Mouse (Mus musculus) B cell, adult 62 days (primary cell): Measurements from ENCODE around the gene Gm7347. TPM values are rescaled to one million over a fixed set of nuclear protein-coding genes. Genes with fewer than 3 reads are reported as not detected.

Source experiments
- total RNA-seq: library from RNA; stranded (reverse); gene quantifications from 4 replicates; pipeline ENCODE4 v1.2.4, GENCODE M21; 2023

Gm7347 gene
- not detected in 4 replicates for total RNA-seq

GRCm38 (mm10) chr5:26058481-26058880 is at the start of gene Gm7347:
TSS of gene Gm7347 (minus strand) at chr5:26058581.

GRCm38 (mm10) chr5:26105262-26105661 is 46.9 kb upstream of the Gm7347 start, which contains the start of gene 5031410I06Rik:
TSS of gene 5031410I06Rik (minus strand) at chr5:26105362.

GRCm38 (mm10) chr5:26089191-26089590 is 30.8 kb upstream of the Gm7347 start, which contains the start of gene Gm10471:
TSS of gene Gm10471 (minus strand) at chr5:26089291.

DNA sequence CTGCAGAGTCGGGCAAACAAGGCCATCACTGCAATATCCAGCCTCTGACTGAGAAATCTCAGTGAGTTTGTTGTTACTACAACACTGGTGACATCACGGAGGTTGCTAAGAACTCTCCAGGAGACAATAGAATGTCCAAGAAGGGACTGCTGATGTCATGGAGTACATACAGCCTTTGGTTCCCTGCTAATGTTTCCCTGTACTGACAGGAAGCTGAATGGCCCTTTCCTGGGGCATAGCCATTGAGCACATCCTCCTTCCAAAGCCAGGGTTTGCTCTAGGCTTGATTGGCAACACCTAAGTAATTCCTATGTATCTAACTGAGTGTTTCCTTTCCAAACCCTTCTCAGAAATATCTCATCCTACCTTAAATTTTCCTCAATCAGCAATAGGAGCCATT is 18.9 kb downstream of the Gm7347 start, which contains the start of gene Speer4a:
TSS of gene Speer4a (minus strand) at position 101 of the 400 bp plus-strand sequence.

DNA sequence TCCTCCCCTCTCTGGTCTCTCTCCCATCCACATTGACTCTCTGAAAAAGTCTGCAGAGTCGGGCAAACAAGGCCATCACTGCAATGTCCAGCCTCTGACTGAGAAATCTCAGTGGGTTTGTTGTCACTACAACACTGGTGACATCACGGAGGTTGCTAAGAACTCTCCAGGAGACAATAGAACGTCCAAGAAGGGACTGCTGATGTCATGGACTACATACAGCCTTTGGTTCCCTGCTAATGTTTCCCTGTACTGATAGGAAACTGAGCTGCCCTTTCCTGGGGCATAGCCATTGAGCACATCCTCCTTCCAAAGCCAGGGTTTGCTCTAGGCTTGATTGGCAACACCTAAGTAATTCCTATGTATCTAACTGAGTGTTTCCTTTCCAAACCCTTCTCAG is 35.6 kb downstream of the Gm7347 start, which contains the start of gene Gm5862:
TSS of gene Gm5862 (minus strand) at position 101 of the 400 bp plus-strand sequence.

DNA sequence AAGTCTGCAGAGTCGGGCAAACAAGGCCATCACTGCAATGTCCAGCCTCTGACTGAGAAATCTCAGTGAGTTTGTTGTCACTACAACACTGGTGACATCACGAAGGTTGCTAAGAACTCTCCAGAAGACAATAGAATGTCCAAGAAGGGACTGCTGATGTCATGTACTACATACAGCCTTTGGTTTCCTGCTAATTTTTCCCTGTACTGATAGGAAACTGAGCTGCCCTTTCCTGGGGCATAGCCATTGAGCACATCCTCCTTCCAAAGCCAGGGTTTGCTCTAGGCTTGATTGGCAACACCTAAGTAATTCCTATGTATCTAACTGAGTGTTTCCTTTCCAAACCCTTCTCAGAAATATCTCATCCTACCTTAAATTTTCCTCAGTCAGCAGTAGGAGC is 53.7 kb downstream of the Gm7347 start, which contains the start of gene Gm1979:
TSS of gene Gm1979 (minus strand) at position 101 of the 400 bp plus-strand sequence.

Other genes with a start within 250 kb of the Gm7347 start
- gene Gm21663, start 116.2 kb downstream of the Gm7347 start, total RNA-seq, result not detected in 4 replicates
- gene Gm21671, start 104.2 kb downstream of the Gm7347 start, total RNA-seq, result not detected in 4 replicates
- not detected in 4 replicates for gene Gm21680, start 85.9 kb downstream of the Gm7347 start, total RNA-seq
- gene Gm21698, start 69.9 kb downstream of the Gm7347 start, total RNA-seq, result not detected in 4 replicates
- gene Gm1979, start 53.8 kb downstream of the Gm7347 start, total RNA-seq, result not detected in 4 replicates
- gene Gm5862, start 35.7 kb downstream of the Gm7347 start, total RNA-seq, result not detected in 4 replicates
- gene Speer4a, start 19.0 kb downstream of the Gm7347 start, total RNA-seq, result not detected in 4 replicates
- gene Gm10471, start 30.7 kb upstream of the Gm7347 start, total RNA-seq, result not detected in 4 replicates
- not detected in 4 replicates for gene 5031410I06Rik, start 46.8 kb upstream of the Gm7347 start, total RNA-seq
- not detected in 4 replicates for gene Gm10220, start 62.8 kb upstream of the Gm7347 start, total RNA-seq
- not detected in 4 replicates for gene Gm7361, start 199.1 kb upstream of the Gm7347 start, total RNA-seq